Mouse (Mus musculus): ENCODE results near the gene Wscd2.

DNA sequence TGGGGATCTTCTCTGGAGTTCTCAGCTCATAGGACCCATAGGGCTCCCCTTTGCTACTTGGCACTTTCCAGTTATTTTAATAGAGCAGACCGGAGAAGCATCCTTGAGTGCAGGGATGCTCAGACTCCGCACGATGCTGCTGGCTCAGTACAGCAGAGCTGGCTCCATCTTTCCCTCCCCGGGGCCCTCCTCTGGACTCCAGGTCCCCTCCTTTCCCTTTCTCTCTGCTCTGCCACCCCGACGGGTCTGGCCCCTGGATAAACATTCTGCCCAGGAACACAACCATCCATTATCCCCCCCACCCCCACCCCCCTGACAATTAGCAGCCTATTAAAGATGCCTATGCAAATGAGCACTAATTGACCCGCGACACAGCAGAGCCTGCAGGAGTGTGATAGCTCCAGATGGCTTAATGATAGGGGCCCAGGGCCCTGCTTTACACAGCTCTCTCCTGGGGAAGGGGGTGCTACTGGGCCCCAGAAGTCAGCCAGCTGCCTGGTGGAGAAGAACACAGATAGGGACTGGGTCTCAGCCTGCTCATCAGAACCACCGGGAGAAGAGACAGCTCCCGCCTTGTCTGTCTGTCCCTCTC, 52.8 kb downstream of the Wscd2 start:
- no peak for TF ChIP-seq CTCF (conservative IDR thresholded peaks at IDR 0.05; ENCODE audit: low read length)
- TF ChIP-seq POU5F1 (IDR thresholded peaks at IDR 0.05; ENCODE audit: borderline replicate concordance, low read length) = no peak
